Mouse (Mus musculus): ENCODE data around the gene Dda1. TPM values are rescaled to one million over a fixed set of nuclear protein-coding genes. Genes with fewer than 3 reads are reported as not detected.

The Dda1 gene
- polyA plus RNA-seq, 1 experiment = 38.2 TPM

DNA sequence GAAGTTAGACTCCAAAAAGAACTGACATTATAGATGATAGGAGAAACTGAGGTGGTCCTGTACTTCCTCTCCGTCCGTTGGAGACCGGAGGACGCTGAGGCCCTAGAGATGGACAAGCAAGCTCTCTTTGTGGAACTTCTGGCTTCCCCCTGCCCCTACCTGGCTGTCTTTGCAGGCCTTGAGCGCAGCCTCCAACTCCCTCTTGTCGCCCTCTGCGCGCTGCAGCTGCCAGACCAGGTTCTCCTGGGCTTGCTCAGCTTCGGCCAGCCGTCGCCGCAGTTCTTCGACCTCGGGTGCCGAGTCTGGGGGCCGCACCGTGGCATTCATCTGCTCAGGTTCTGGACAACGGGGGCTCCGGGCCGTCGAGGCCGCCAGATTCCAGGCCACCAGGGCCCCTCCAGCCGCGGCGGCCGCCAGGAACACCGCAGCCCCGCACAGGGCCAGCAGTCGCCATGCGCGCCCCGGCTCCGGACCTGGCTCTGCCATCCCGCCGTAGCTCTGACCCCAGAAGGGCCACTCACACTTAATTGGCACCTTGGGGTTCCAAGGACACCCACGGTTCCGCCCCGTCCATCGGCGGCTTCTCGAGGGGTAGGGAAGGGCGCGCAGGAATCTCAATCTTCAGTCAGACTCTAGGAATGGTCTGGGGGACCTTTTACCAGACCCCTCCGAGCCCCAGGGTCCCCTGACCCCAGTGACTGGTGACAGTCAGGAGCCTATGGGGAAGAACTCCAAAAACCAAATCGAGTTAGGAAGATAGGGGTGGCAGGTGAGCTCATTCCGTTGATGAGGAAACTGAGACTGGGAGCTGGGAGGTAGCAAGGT lies 56.4 kb downstream of the Dda1 start, which contains the start of gene Ccdc194:
Gene Ccdc194, minus strand, starts transcription at position 486 of the 825 bp plus-strand sequence.
- H3K4me3 ChIP-seq (ENCODE audit: low read depth, low read length) = peak within 1 kb of the TSS; percentile 17

More for the DNA sequence above, 56.4 kb downstream of the Dda1 start, which contains the start of gene Ccdc194:
- peak within 1 kb of the TSS; percentile 86 for H3K9ac ChIP-seq (ENCODE audit: low read depth, poor library complexity, severe bottlenecking)
- H3K4me1 ChIP-seq (ENCODE audit: control insufficient read depth, insufficient read depth, low read length) = peaks cover 3% of the 10 kb centered on the region
- H3K9me3 ChIP-seq (replicated peaks; ENCODE audit: control insufficient read depth, insufficient read depth, low read length, poor library complexity, severe bottlenecking) = no peaks in the 10 kb centered on the region
- peaks cover 3% of the 10 kb centered on the region; the same call in 1 of the 2 replicates for H3K27me3 ChIP-seq (ENCODE audit: control insufficient read depth, insufficient read depth, low read length, poor library complexity, severe bottlenecking)
- no peaks in the 10 kb centered on the region for H3K36me3 ChIP-seq (ENCODE audit: control insufficient read depth, insufficient read depth, low read length, poor library complexity, severe bottlenecking)
- no peak for TF ChIP-seq EP300 (IDR thresholded peaks at IDR 0.05; ENCODE audit: insufficient read depth, low read depth, low read length)
- peak within 1 kb of the TSS; percentile 42 for H3K27ac ChIP-seq (ENCODE audit: insufficient read depth, low read length)

Other genes starting within 250 kb of the Dda1 start
- 37.3 and 39.0 TPM in 2 replicates for gene Myo9b, start 196.5 kb upstream of the Dda1 start, polyA plus RNA-seq (2011; ENCODE audit: insufficient read depth, insufficient read length, low read depth, missing spikeins)
- 30.7 and 34.3 TPM in 2 replicates for gene Haus8, start 196.3 kb upstream of the Dda1 start, polyA plus RNA-seq (2011; ENCODE audit: insufficient read depth, insufficient read length, low read depth, missing spikeins)
- gene Use1, start 102.4 kb upstream of the Dda1 start, polyA plus RNA-seq (2011; ENCODE audit: insufficient read depth, insufficient read length, low read depth, missing spikeins) = 63.2 and 68.7 TPM in 2 replicates
- 1.9 and 3.2 TPM in 2 replicates for gene Ocel1, start 97.9 kb upstream of the Dda1 start, polyA plus RNA-seq (2011; ENCODE audit: insufficient read depth, insufficient read length, low read depth, missing spikeins)
- 23.0 and 23.9 TPM in 2 replicates for gene Nr2f6, start 87.2 kb upstream of the Dda1 start, polyA plus RNA-seq (2011; ENCODE audit: insufficient read depth, insufficient read length, low read depth, missing spikeins)
- gene Ushbp1, start 73.4 kb upstream of the Dda1 start, polyA plus RNA-seq (2011; ENCODE audit: insufficient read depth, insufficient read length, low read depth, missing spikeins) = not detected in 2 replicates
- 82.0 and 102 TPM in 2 replicates for gene Babam1, start 72.3 kb upstream of the Dda1 start, polyA plus RNA-seq (2011; ENCODE audit: insufficient read depth, insufficient read length, low read depth, missing spikeins)
- 10.9 and 11.2 TPM in 2 replicates for gene Ankle1, start 63.2 kb upstream of the Dda1 start, polyA plus RNA-seq (2011; ENCODE audit: insufficient read depth, insufficient read length, low read depth, missing spikeins)
- gene Abhd8, start 5.5 kb upstream of the Dda1 start, polyA plus RNA-seq (2011; ENCODE audit: insufficient read depth, insufficient read length, low read depth, missing spikeins) = 10.1 and 13.7 TPM in 2 replicates
- gene Mrpl34, start 4.2 kb upstream of the Dda1 start, polyA plus RNA-seq (2011; ENCODE audit: insufficient read depth, insufficient read length, low read depth, missing spikeins) = 68.1 and 77.0 TPM in 2 replicates
- gene Ano8, start 16.8 kb downstream of the Dda1 start, polyA plus RNA-seq (2011; ENCODE audit: insufficient read depth, insufficient read length, low read depth, missing spikeins) = 7.0 and 7.1 TPM in 2 replicates
- 14.8 and 16.3 TPM in 2 replicates for gene Gtpbp3, start 18.9 kb downstream of the Dda1 start, polyA plus RNA-seq (2011; ENCODE audit: insufficient read depth, insufficient read length, low read depth, missing spikeins)
- 4.0 and 4.4 TPM in 2 replicates for gene Plvap, start 42.6 kb downstream of the Dda1 start, polyA plus RNA-seq (2011; ENCODE audit: insufficient read depth, insufficient read length, low read depth, missing spikeins)
- 4.3 and 4.9 TPM in 2 replicates for gene Ccdc194, start 56.5 kb downstream of the Dda1 start, polyA plus RNA-seq (2011; ENCODE audit: insufficient read depth, insufficient read length, low read depth, missing spikeins)
- 207 and 235 TPM in 2 replicates for gene Bst2, start 68.3 kb downstream of the Dda1 start, polyA plus RNA-seq (2011; ENCODE audit: insufficient read depth, insufficient read length, low read depth, missing spikeins)
- gene Mvb12a, start 73.7 kb downstream of the Dda1 start, polyA plus RNA-seq (2011; ENCODE audit: insufficient read depth, insufficient read length, low read depth, missing spikeins) = 72.6 and 74.1 TPM in 2 replicates
- 2.2 and 2.4 TPM in 2 replicates for gene Tmem221, start 89.7 kb downstream of the Dda1 start, polyA plus RNA-seq (2011; ENCODE audit: insufficient read depth, insufficient read length, low read depth, missing spikeins)
- not detected in 2 replicates for gene Nxnl1, start 97.4 kb downstream of the Dda1 start, polyA plus RNA-seq (2011; ENCODE audit: insufficient read depth, insufficient read length, low read depth, missing spikeins)
- gene Slc27a1, start 99.7 kb downstream of the Dda1 start, polyA plus RNA-seq (2011; ENCODE audit: insufficient read depth, insufficient read length, low read depth, missing spikeins) = 21.8 and 27.3 TPM in 2 replicates
- 57.2 and 65.6 TPM in 2 replicates for gene Pgls, start 123.0 kb downstream of the Dda1 start, polyA plus RNA-seq (2011; ENCODE audit: insufficient read depth, insufficient read length, low read depth, missing spikeins)
- 6.4 and 9.0 TPM in 2 replicates for gene Fam129c, start 128.4 kb downstream of the Dda1 start, polyA plus RNA-seq (2011; ENCODE audit: insufficient read depth, insufficient read length, low read depth, missing spikeins)
- gene Colgalt1, start 141.8 kb downstream of the Dda1 start, polyA plus RNA-seq (2011; ENCODE audit: insufficient read depth, insufficient read length, low read depth, missing spikeins) = 83.2 and 85.2 TPM in 2 replicates
- gene Unc13a, start 202.6 kb downstream of the Dda1 start, polyA plus RNA-seq (2011; ENCODE audit: insufficient read depth, insufficient read length, low read depth, missing spikeins) = 3.8 and 6.3 TPM in 2 replicates
- 8.0 and 9.7 TPM in 2 replicates for gene Jak3, start 207.1 kb downstream of the Dda1 start, polyA plus RNA-seq (2011; ENCODE audit: insufficient read depth, insufficient read length, low read depth, missing spikeins)
- 1.3 and 3.7 TPM in 2 replicates for gene Insl3, start 220.0 kb downstream of the Dda1 start, polyA plus RNA-seq (2011; ENCODE audit: insufficient read depth, insufficient read length, low read depth, missing spikeins)
- 1.8 and 2.0 TPM in 2 replicates for gene B3gnt3, start 232.6 kb downstream of the Dda1 start, polyA plus RNA-seq (2011; ENCODE audit: insufficient read depth, insufficient read length, low read depth, missing spikeins)

All from ES-Bruce4 (cell line).